Mouse (Mus musculus) left cerebral cortex, postnatal 14 days (tissue): ENCODE results near the gene Zfpm1. TPM values are rescaled to one million over a fixed set of nuclear protein-coding genes. Genes with fewer than 3 reads are reported as not detected.

ENCODE experiments used
- DNase-seq, 2 experiments: peaks; one replicate each; pipeline ENCODE4 v3.0.0; 2021 to 2022; ENCODE audit warnings: low spot score in 2 of 2, mixed read lengths in 1 of 2
- intact Hi-C: fragments of 180-260 bp; cut with DNase I; formaldehyde crosslinking; loops from one replicate; pipeline ENCODE4 v1.15.1; 2025
- total RNA-seq, 2 experiments: library from RNA; stranded (reverse); gene quantifications; 2 replicates each; pipeline ENCODE4 v1.2.3; 2021

The Zfpm1 gene
- total RNA-seq, 2 experiments from 2014 or later, result 20.4 to 25.2 TPM

- no peak for DNase-seq
- intact Hi-C loops, result no loop called here
These were observed 77.3 kb downstream of the Zfpm1 start for GRCm38 (mm10) chr8:122359111-122359775.

DNA sequence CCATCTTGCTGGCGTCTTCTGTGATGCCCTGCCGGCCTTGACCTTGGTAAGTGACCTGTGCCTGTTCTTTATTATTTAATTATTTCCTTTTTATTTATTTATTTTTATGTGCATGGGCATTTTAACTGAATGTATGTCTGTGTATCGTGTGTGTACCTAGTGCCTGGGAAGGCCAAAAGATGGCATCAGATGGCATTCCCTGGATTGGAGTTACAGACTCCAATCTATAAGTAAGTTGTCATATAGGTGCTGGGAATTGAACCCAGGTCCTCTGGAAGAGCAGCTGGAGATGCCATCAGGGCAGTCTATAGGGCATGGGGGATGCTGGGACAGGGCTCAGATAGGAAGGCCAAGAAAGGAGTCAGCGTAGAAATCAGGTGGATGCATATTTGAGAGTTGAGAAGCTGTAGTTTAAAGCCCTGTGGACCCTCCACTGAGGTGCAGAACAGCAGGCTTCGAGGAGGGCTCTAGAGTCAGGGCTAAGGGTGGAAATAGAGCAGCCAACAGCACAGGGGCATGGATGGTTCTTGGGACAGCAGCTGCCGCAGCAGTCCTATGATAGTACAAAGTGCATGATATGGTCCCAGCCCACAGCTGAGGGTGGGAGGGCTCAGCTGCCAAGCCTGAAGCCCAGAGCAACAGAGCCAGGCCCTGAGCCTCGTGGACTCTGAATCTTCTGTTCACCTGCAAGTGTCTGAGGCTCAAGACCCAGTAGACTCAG, 78.9 kb downstream of the Zfpm1 start, which contains the start of gene Trhr2:
TSS of gene Trhr2 (minus strand) at position 51 of the 721 bp plus-strand sequence.
- DNase-seq, result no peak
- intact Hi-C loops, result no loop called here

DNA sequence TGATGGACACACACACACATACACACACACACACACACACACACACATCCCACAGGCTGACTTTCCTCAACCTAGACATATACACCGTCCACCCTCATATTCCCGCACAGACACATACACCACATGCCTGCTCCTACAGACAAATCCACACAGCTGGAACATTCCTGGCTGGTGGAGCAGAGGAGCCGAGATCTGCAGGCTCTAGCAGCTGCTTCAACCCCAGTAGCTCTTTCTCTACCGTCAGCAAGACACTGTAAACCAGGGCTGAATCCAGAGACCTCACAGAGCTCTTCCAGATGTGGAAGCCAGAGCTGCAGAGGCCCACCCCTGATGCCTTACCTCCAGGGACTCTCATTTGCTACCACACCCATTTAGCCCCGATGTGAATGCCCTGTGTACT, 80.3 kb downstream of the Zfpm1 start:
- no peak for DNase-seq

GRCm38 (mm10) chr8:122362967-122363366, 81.0 kb downstream of the Zfpm1 start:
- intact Hi-C loops, result no loop called here
- DNase-seq, result no peak

More for the DNA sequence above, 80.3 kb downstream of the Zfpm1 start:
- intact Hi-C loops, result no loop called here

- DNase-seq, result peak in 1 of 2 experiments; percentile 25
- intact Hi-C loops, result loop anchor here (2.0 kb wide), 1 partner anchor 26 kb away; no protein-coding TSS in a partner anchor
These were observed 86.6 kb downstream of the Zfpm1 start for GRCm38 (mm10) chr8:122368494-122368893.

DNA sequence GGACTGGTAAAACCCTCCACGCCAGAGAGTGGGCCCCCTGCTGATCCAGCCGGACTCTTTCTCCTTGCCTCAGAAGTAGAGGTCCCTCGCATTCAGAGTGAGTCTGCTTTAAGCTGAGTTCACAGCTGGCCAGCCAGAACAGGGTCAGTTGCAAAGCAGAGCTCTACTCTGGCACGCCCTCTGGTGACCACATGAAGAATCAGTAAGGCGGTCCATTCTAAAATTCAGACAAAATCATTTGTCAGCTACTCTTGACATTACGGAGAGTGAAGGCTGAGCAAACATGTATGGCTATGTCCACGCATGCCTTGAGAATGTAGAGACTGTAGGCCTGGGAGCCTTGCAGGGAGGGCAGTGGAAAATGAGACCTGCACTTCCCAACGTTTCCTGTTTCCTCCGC, 87.7 kb downstream of the Zfpm1 start:
- intact Hi-C loops, result loop anchor here (2.0 kb wide), 2 partner anchors 27 to 97 kb away; no protein-coding TSS in a partner anchor
- DNase-seq, result peak; percentile 72 to 76

- intact Hi-C loops, result loop anchor here (2.0 kb wide), 1 partner anchor 99 kb away; no protein-coding TSS in a partner anchor
- no peak for DNase-seq
These were observed 89.8 kb downstream of the Zfpm1 start for GRCm38 (mm10) chr8:122371706-122372105.

DNA sequence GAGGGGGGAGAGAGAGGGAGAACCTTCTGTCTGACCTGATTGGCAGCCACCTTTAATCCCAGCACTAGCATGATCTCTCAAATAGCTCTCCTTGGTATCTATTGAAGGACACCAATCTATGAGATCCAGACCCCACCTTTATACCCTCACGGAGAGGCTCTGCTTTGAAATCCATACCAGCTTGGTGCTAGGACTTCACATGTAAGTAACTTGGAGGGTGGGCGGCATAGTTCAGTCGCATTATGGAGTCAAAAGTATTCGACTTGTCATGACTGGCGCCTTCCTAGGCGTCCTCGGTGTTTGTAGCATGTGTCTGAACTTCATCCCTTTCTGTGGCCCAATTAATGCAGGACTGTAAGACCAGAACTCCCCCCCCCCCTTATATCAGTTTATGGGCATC, 93.4 kb downstream of the Zfpm1 start:
- intact Hi-C loops, result loop anchor here (5.0 kb wide), 1 partner anchor 102 kb away; the partner anchor contains the start of genes Ctu2 and Rnf166
- DNase-seq, result peak in 1 of 2 experiments; percentile 37

DNA sequence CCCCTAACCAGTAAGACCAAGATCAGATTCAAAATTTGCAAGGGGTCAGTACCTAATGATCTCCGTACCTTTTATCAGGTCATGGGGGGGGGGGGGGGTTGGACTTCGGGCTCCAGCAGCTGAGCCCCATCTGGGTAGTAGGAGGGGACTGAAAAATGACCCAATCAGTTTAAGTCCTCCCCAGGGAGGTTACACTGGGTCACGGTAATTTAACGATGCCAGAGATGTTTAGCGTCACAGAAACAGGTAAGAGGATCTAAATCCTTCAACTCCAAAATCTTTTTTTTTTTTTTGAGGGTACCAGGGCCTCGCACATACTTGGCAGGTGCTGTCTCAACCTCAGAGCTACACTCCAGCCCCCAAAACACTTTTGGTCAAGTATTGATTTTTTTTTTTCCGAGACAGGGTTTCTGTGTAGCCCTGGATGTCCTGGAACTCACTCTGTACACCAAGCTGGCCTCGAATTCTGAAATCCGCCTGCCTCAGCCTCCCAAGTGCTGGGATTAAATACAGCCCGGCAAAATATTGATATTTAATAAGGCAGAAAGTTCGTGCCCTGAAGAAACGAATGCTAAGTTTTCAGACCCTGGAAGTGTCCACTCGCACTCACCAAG, 93.9 kb downstream of the Zfpm1 start:
- DNase-seq, result no peak
- intact Hi-C loops, result loop anchor here (5.0 kb wide), 1 partner anchor 101 kb away; the partner anchor contains the start of genes Ctu2 and Rnf166

DNA sequence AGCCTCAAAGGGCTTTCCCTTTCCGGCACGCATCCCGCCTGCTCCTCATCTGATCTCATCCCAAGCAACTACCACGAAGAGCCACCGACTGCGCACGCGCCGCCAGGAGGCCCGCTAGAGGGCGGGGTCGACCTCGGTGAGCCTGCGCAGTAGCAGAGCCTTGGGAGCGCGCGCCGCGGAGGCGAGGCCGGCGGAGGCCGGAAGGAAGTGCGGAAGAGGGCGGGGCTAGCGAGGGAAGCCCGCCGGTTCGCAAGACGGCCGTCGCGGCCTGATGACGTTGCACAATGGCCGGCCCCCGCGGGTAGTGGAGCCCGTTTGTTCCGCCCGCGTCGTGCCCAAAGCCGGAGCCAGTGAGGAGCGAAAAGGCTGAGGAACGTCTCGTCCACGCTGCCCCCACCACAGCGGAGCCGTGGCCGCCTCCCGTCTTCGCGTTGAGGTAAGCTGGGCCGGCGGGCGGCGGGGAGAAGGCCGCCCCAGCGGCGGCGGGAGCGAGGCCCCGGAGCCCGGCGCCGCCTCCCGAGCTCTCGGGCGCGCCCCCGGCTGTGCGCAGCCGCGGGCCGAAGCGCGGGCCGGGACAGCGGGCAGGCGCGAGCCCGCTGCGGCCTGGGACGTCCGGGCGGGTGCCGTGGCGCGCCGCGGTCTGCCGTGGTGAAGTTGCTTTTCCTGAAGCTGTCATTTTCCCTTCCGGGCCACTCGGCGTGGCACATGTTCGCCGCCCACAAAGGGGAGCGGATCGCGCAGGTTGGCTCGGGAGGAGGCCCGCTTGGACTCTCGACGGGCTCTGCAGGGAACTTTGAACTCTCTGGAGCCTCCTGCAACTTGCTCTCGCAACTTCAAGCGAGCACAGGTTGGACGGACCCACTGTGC, 94.7 kb downstream of the Zfpm1 start, which contains the start of gene Zc3h18:
TSS of gene Zc3h18 (plus strand) at position 245 of the 867 bp plus-strand sequence.
- peak; percentile 99 to 100 for DNase-seq
- intact Hi-C loops, result loop anchor here (5.0 kb wide), 1 partner anchor 101 kb away; the partner anchor contains the start of genes Ctu2 and Rnf166

GRCm38 (mm10) chr8:122383039-122383438, 101.1 kb downstream of the Zfpm1 start:
- intact Hi-C loops, result no loop called here
- DNase-seq, result no peak

Other genes with a start within 250 kb of the Zfpm1 start
- 1 to 10 TPM; 2.3 to 3.0 TPM for gene Trhr2, start 78.6 kb downstream of the Zfpm1 start, total RNA-seq
- gene Zc3h18, start 94.5 kb downstream of the Zfpm1 start, total RNA-seq, result 10 to 100 TPM; 36.0 to 39.4 TPM
- gene Il17c, start 139.9 kb downstream of the Zfpm1 start, total RNA-seq, result not detected
- gene Cyba, start 150.8 kb downstream of the Zfpm1 start, total RNA-seq, result 1 to 10 TPM; 8.6 to 9.9 TPM
- gene Mvd, start 161.3 kb downstream of the Zfpm1 start, total RNA-seq, result 10 to 100 TPM; 32.7 to 34.4 TPM
- gene Snai3, start 178.6 kb downstream of the Zfpm1 start, total RNA-seq, result not detected
- 10 to 100 TPM; 22.4 to 23.2 TPM for gene Rnf166, start 193.9 kb downstream of the Zfpm1 start, total RNA-seq
- gene Ctu2, start 194.0 kb downstream of the Zfpm1 start, total RNA-seq, result 10 to 100 TPM; 23.9 to 30.9 TPM